Mouse (Mus musculus) ES-Bruce4 (cell line): Measurements from ENCODE around the gene Mcfd2. TPM values are rescaled to one million over a fixed set of nuclear protein-coding genes. Genes with fewer than 3 reads are reported as not detected.

Experiments
- H3K27ac ChIP-seq: 2 replicates; pipeline ENCODE4 v1.5.1; 2012; ENCODE audit warnings: low read length, inconsistent platforms; ENCODE audit not compliant: insufficient read depth
- H3K27me3 ChIP-seq: 2 replicates; pipeline ENCODE4 v1.6.1; 2012; ENCODE audit warnings: mild to moderate bottlenecking, low read length, inconsistent platforms; ENCODE audit not compliant: control insufficient read depth, poor library complexity, insufficient read depth, severe bottlenecking
- H3K36me3 ChIP-seq: 2 replicates; pipeline ENCODE4 v1.6.1; 2012; ENCODE audit warnings: inconsistent platforms, mild to moderate bottlenecking, low read length, moderate library complexity; ENCODE audit not compliant: control insufficient read depth, poor library complexity, insufficient read depth, severe bottlenecking
- H3K4me1 ChIP-seq: one replicate; pipeline ENCODE4 v1.8.1; 2011; ENCODE audit warnings: low read length; ENCODE audit not compliant: control insufficient read depth, insufficient read depth
- H3K4me3 ChIP-seq: 2 replicates; pipeline ENCODE4 v1.5.1; 2011; ENCODE audit warnings: low read depth, mild to moderate bottlenecking, low read length
- H3K9ac ChIP-seq: 2 replicates; pipeline ENCODE4 v1.6.1; 2012; ENCODE audit warnings: low read depth, mild to moderate bottlenecking, inconsistent platforms; ENCODE audit not compliant: poor library complexity, severe bottlenecking
- H3K9me3 ChIP-seq: replicated peaks from 2 replicates; pipeline ENCODE4 v1.6.1; 2012; ENCODE audit warnings: mild to moderate bottlenecking, low read length, inconsistent platforms; ENCODE audit not compliant: control insufficient read depth, poor library complexity, insufficient read depth, severe bottlenecking
- CTCF ChIP-seq: IDR thresholded peaks from one replicate; pipeline ENCODE4 v1.8.1; 2011; ENCODE audit warnings: low read depth, low read length
- EP300 ChIP-seq: IDR thresholded peaks from 2 replicates; pipeline ENCODE4 v1.6.1; 2011; ENCODE audit warnings: low read depth, low read length; ENCODE audit not compliant: insufficient read depth
- POLR2A ChIP-seq: IDR thresholded peaks from one replicate; pipeline ENCODE4 v1.8.1; 2011; ENCODE audit warnings: low read length; ENCODE audit not compliant: insufficient read depth
- polyA plus RNA-seq: library from polyadenylated mRNA; stranded (reverse); fragments of >200 nt; gene quantifications from 2 replicates; pipeline ENCODE4 v1.2.4, GENCODE M21; 2011; ENCODE audit warnings: low read depth; ENCODE audit not compliant: missing spikeins, insufficient read depth, insufficient read length

Gene Mcfd2
- polyA plus RNA-seq, 1 experiment: 34.1 TPM

- Histone ChIP-seq H3K27me3 (no peaks in the 10 kb centered on the region), H3K9ac (no peak overlapping the region), H3K27ac (no peak overlapping the region), H3K9me3 (no peaks in the 10 kb centered on the region), H3K4me3 (no peak overlapping the region), H3K36me3 (no peaks in the 10 kb centered on the region), H3K4me1 (no peaks in the 10 kb centered on the region)
- TF ChIP-seq EP300: no peak
- no peak for TF ChIP-seq POLR2A
- no peak for TF ChIP-seq CTCF
Measured at GRCm38 (mm10) chr17:87235019-87235418, 30.7 kb downstream of the Mcfd2 start.

GRCm38 (mm10) chr17:87227878-87228277 is 37.9 kb downstream of the Mcfd2 start:
- no peak for TF ChIP-seq EP300
- TF ChIP-seq CTCF: no peak
- TF ChIP-seq POLR2A: no peak
- Histone ChIP-seq H3K9me3 (no peaks in the 10 kb centered on the region), H3K36me3 (no peaks in the 10 kb centered on the region), H3K9ac (no peak overlapping the region), H3K27ac (no peak overlapping the region), H3K4me3 (no peak overlapping the region), H3K4me1 (no peaks in the 10 kb centered on the region), H3K27me3 (no peaks in the 10 kb centered on the region)

GRCm38 (mm10) chr17:87226079-87226640 is 39.6 kb downstream of the Mcfd2 start:
- no peak overlapping the region for H3K9ac ChIP-seq

GRCm38 (mm10) chr17:87225384-87225783 is 40.4 kb downstream of the Mcfd2 start:
- Histone ChIP-seq H3K27me3 (no peaks in the 10 kb centered on the region), H3K4me3 (no peak overlapping the region), H3K36me3 (no peaks in the 10 kb centered on the region), H3K9me3 (no peaks in the 10 kb centered on the region), H3K27ac (no peak overlapping the region), H3K4me1 (no peaks in the 10 kb centered on the region), H3K9ac (no peak overlapping the region)
- TF ChIP-seq EP300 (no peak), CTCF (no peak), POLR2A (no peak)

More at GRCm38 (mm10) chr17:87226079-87226640, 39.6 kb downstream of the Mcfd2 start:
- Histone ChIP-seq H3K27ac (no peak overlapping the region), H3K27me3 (no peaks in the 10 kb centered on the region), H3K4me3 (no peak overlapping the region), H3K9me3 (no peaks in the 10 kb centered on the region), H3K36me3 (no peaks in the 10 kb centered on the region), H3K4me1 (no peaks in the 10 kb centered on the region)
- TF ChIP-seq CTCF (no peak), EP300 (no peak), POLR2A (no peak)

- no peak for TF ChIP-seq CTCF
- TF ChIP-seq POLR2A: no peak
- no peaks in the 10 kb centered on the region for H3K36me3 ChIP-seq
- no peak overlapping the region for H3K4me3 ChIP-seq
- no peak overlapping the region for H3K27ac ChIP-seq
- H3K4me1 ChIP-seq: no peaks in the 10 kb centered on the region
- H3K27me3 ChIP-seq: no peaks in the 10 kb centered on the region
- no peak overlapping the region for H3K9ac ChIP-seq
- H3K9me3 ChIP-seq: no peaks in the 10 kb centered on the region
Measured at GRCm38 (mm10) chr17:87224461-87224860, 41.3 kb downstream of the Mcfd2 start.

GRCm38 (mm10) chr17:87219456-87219855 is 46.3 kb downstream of the Mcfd2 start:
- Histone ChIP-seq H3K4me1 (no peaks in the 10 kb centered on the region), H3K27ac (no peak overlapping the region), H3K9me3 (no peaks in the 10 kb centered on the region), H3K9ac (no peak overlapping the region), H3K4me3 (no peak overlapping the region), H3K27me3 (no peaks in the 10 kb centered on the region), H3K36me3 (no peaks in the 10 kb centered on the region)
- TF ChIP-seq POLR2A (no peak), EP300 (no peak), CTCF (no peak)
